Mouse (Mus musculus): ENCODE data around the gene Tssc4.

- TF ChIP-seq CTCF (IDR thresholded peaks at IDR 0.05; ENCODE audit: low read depth) (no peak), EP300 (IDR thresholded peaks at IDR 0.05; ENCODE audit: low read depth) (no peak)
Observed at GRCm38 (mm10) chr7:143108996-143109660, 40.1 kb downstream of the Tssc4 start.

Measured in heart, postnatal 0 days (tissue).